Mouse (Mus musculus): Measurements from ENCODE around the gene Grik4. TPM values are rescaled to one million over a fixed set of nuclear protein-coding genes. Genes with fewer than 3 reads are reported as not detected.

Gene Grik4
- polyA plus RNA-seq, 1 experiment from 2014 or later = 1.1 TPM

DNA sequence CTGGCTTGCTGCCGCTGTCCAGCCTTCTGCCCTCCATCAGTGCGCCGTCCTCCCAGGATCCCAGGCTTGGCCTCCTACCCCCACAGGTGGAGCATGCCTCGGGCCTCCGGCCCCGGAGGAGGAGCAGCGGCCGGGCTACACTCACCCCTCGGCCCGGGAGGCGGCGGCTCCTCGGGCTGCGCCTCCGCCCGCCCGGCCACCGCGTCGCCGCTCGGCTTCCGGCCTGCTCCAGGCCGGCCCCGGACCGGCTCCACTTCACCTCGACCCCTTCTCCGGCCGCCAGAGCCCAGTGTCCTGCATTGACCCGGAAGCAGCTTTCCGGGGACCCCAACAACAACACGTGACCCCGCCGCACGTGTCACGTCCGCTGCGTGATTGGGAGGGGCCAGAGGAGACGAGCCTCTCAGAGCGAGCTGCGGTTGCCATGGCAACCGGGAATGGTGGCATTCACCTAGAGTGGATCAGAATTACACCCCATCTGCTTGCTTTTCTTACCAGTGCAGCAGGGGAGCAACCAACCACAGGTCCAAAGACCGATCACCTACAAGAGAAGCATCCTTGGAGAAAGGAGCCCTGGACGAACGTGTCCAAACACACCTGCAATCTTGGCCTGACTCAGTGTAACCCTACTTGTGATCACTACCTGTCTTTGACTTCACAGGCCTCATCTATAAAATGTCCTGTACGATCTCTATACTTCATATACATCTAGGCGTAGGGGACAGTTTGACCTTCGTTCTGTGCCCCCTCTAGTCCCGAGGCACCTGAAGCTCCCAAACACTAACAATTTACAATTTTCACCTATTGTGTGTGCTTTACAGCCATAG is 472.2 kb downstream of the Grik4 start:
- peak overlapping the region; percentile 82 for H3K4me3 ChIP-seq (ENCODE audit: low read depth, low read length)
- ATAC-seq (replicated peaks; ENCODE audit: low FRiP score) = peak; percentile 96
- 6% methylated on average over 48 of the region's 49 CpGs for WGBS

GRCm38 (mm10) chr9:42471214-42471613 is 473.1 kb downstream of the Grik4 start:
- no peak overlapping the region for H3K27ac ChIP-seq (ENCODE audit: low read depth, low read length)
- H3K4me3 ChIP-seq (ENCODE audit: low read depth, low read length) = peak overlapping the region; percentile 82
- ATAC-seq (replicated peaks; ENCODE audit: low FRiP score) (no peak), DNase-seq (ENCODE audit: low spot score) (no peak)
- 60% methylated on average over 4 of the region's 4 CpGs for WGBS
- H3K4me1 ChIP-seq (replicated peaks; ENCODE audit: control insufficient read depth, insufficient read depth, low read length) = peaks cover 4% of the 10 kb centered on the region
- peak overlapping the region; percentile 85 for H3K9ac ChIP-seq (ENCODE audit: low read length)
- peak overlapping the region; percentile 82 for H3K4me2 ChIP-seq (ENCODE audit: low read depth, low read length, severe bottlenecking)
- no peaks in the 10 kb centered on the region for H3K36me3 ChIP-seq (ENCODE audit: control insufficient read depth, insufficient read depth, low read length)
- no peaks in the 10 kb centered on the region for H3K27me3 ChIP-seq (ENCODE audit: control insufficient read depth, insufficient read depth, low read length)
- H3K9me3 ChIP-seq (ENCODE audit: control insufficient read depth, low read length) = no peaks in the 10 kb centered on the region

More for the DNA sequence above, 472.2 kb downstream of the Grik4 start:
- Histone ChIP-seq H3K27ac (ENCODE audit: low read depth, low read length) (peak overlapping the region; percentile 50), H3K36me3 (ENCODE audit: control insufficient read depth, insufficient read depth, low read length) (no peaks in the 10 kb centered on the region), H3K27me3 (ENCODE audit: control insufficient read depth, insufficient read depth, low read length) (no peaks in the 10 kb centered on the region), H3K9ac (ENCODE audit: low read length) (peak overlapping the region; percentile 85), H3K4me1 (replicated peaks; ENCODE audit: control insufficient read depth, insufficient read depth, low read length) (peaks cover 4% of the 10 kb centered on the region), H3K4me2 (ENCODE audit: low read depth, low read length, severe bottlenecking) (peak overlapping the region; percentile 82), H3K9me3 (ENCODE audit: control insufficient read depth, low read length) (no peaks in the 10 kb centered on the region)
- peak; percentile 95 for DNase-seq (ENCODE audit: low spot score)

- no peak for DNase-seq (ENCODE audit: low spot score)
- Histone ChIP-seq H3K4me3 (ENCODE audit: low read depth, low read length) (no peak overlapping the region), H3K4me1 (replicated peaks; ENCODE audit: control insufficient read depth, insufficient read depth, low read length) (peaks cover 4% of the 10 kb centered on the region), H3K27me3 (ENCODE audit: control insufficient read depth, insufficient read depth, low read length) (no peaks in the 10 kb centered on the region), H3K4me2 (ENCODE audit: low read depth, low read length, severe bottlenecking) (no peak overlapping the region), H3K27ac (ENCODE audit: low read depth, low read length) (no peak overlapping the region), H3K36me3 (ENCODE audit: control insufficient read depth, insufficient read depth, low read length) (no peaks in the 10 kb centered on the region), H3K9ac (ENCODE audit: low read length) (no peak overlapping the region), H3K9me3 (ENCODE audit: control insufficient read depth, low read length) (no peaks in the 10 kb centered on the region)
- ATAC-seq (replicated peaks; ENCODE audit: low FRiP score) = no peak
- 95% methylated on average over 15 of the region's 15 CpGs for WGBS
Observed at GRCm38 (mm10) chr9:42469323-42469722, 475.0 kb downstream of the Grik4 start.

DNA sequence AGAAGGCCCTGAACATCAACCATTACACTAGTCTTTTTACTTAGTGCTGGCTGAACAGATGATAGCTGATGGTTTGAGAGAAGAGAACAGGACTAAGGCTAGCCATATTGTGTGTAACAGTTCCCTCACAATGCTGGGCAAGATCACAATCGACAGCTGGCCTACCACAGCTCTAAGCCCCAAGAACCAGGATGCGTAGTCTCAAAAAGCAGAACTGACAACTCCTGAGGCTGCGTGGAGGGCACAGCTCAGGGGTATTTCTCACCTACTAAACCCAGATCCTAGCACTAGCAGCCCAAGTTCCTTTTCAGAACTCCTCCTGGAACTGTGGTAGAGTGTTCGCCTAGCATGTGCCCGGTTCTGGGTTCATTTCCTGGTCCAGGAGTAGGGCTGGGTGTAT is 475.9 kb downstream of the Grik4 start:
- H3K4me1 ChIP-seq (replicated peaks; ENCODE audit: control insufficient read depth, insufficient read depth, low read length) = peaks cover 4% of the 10 kb centered on the region
- DNase-seq (ENCODE audit: low spot score) (no peak), ATAC-seq (replicated peaks; ENCODE audit: low FRiP score) (no peak)
- H3K4me2 ChIP-seq (ENCODE audit: low read depth, low read length, severe bottlenecking) = no peak overlapping the region
- WGBS = 90% methylated on average over 5 of the region's 5 CpGs
- H3K27me3 ChIP-seq (ENCODE audit: control insufficient read depth, insufficient read depth, low read length) = no peaks in the 10 kb centered on the region
- H3K4me3 ChIP-seq (ENCODE audit: low read depth, low read length) = no peak overlapping the region
- H3K9ac ChIP-seq (ENCODE audit: low read length) = no peak overlapping the region
- H3K27ac ChIP-seq (ENCODE audit: low read depth, low read length) = no peak overlapping the region
- H3K36me3 ChIP-seq (ENCODE audit: control insufficient read depth, insufficient read depth, low read length) = no peaks in the 10 kb centered on the region
- H3K9me3 ChIP-seq (ENCODE audit: control insufficient read depth, low read length) = no peaks in the 10 kb centered on the region

Small RNA genes within 50 kb of the gene (microRNA-seq; reads per million reads assigned to microRNA genes)
- not detected for gene Gm27509 (ENCODE audit: insufficient number of aligned reads)

Other genes starting within 250 kb of the Grik4 start
- gene Arhgef12, start 162.7 kb upstream of the Grik4 start, polyA plus RNA-seq (2014; fragmentation: Nextera tagmentation; extraction: Ambion mirVana) = 14.6 and 14.8 TPM in 2 replicates
- gene Tmem136, start 172.1 kb upstream of the Grik4 start, polyA plus RNA-seq (2014; fragmentation: Nextera tagmentation; extraction: Ambion mirVana) = 13.5 and 13.8 TPM in 2 replicates

All from forebrain, embryonic 11.5 days (tissue).